Mouse (Mus musculus): ENCODE results near the gene Cux1.

- TF ChIP-seq POLR2A (IDR thresholded peaks at IDR 0.05; ENCODE audit: extremely low read depth, insufficient read depth, low read length) (no peak), CTCF (IDR thresholded peaks at IDR 0.05; ENCODE audit: extremely low read depth, insufficient read depth, low read length) (no peak)
Observed at GRCm38 (mm10) chr5:136421885-136422284, 145.4 kb downstream of the Cux1 start.
